Mouse (Mus musculus): ENCODE data around the gene Mroh8. TPM values are rescaled to one million over a fixed set of nuclear protein-coding genes. Genes with fewer than 3 reads are reported as not detected.

The Mroh8 gene
- total and polyA plus RNA-seq, 2 experiments = under 0.01 to 0.05 TPM

DNA sequence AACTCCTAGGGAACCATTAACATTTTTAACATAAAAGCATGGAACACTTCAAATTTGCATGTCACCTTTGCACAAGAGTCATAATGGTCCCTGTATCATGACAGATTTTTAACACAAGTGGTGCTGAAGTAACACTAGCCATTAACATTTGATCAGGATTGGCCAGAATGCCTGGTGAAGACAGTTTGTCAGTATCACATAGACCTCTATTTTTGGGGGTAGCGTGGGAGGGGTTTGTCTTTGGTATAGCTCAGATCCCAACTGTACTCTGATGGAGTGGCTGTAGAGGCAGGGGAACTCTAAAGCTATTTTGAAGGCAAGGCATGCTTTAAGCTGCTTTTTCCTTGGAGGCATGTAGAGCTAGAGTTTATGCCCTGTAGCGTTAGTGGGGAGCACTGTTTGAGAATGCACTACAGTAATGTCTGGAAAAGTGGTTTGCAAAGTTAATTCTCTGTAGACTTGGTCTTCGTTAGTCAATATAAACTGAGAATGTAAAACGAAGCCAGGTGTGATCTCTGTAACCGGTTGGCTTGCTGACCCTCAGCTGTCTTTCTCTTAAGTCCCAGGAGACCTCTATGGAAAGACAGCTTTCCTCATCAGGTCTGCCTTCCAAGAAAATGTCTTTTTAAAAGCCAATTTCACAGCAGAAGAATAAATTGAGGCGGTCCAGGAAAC lies 31.8 kb upstream of the Mroh8 start:
- no peak for DNase-seq (ENCODE audit: extremely low read depth, low read depth, low spot score)
- no peak overlapping the region for H3K9ac ChIP-seq (ENCODE audit: low read depth, low read length)
- 97% methylated on average over 6 of the region's 6 CpGs for WGBS
- no peak overlapping the region for H3K4me3 ChIP-seq (ENCODE audit: insufficient read depth, low read depth, low read length)
- H3K4me1 ChIP-seq (ENCODE audit: control insufficient read depth, insufficient read depth, low read length) = no peaks in the 10 kb centered on the region
- TF ChIP-seq CTCF (IDR thresholded peaks at IDR 0.05; ENCODE audit: low read depth, low read length) (no peak), POLR2A (IDR thresholded peaks at IDR 0.05; ENCODE audit: extremely low read depth, insufficient read depth, low read length) (no peak)
- no peak overlapping the region for H3K27ac ChIP-seq (replicated peaks; ENCODE audit: insufficient read depth, low read depth, low read length)
- H3K36me3 ChIP-seq (ENCODE audit: control insufficient read depth, insufficient read depth, low read length) = peaks cover 74% of the 10 kb centered on the region
- H3K27me3 ChIP-seq (ENCODE audit: control insufficient read depth, insufficient read depth, low read length) = no peaks in the 10 kb centered on the region
- no peaks in the 10 kb centered on the region for H3K79me2 ChIP-seq (ENCODE audit: control insufficient read depth, insufficient read depth, low read length)

DNA sequence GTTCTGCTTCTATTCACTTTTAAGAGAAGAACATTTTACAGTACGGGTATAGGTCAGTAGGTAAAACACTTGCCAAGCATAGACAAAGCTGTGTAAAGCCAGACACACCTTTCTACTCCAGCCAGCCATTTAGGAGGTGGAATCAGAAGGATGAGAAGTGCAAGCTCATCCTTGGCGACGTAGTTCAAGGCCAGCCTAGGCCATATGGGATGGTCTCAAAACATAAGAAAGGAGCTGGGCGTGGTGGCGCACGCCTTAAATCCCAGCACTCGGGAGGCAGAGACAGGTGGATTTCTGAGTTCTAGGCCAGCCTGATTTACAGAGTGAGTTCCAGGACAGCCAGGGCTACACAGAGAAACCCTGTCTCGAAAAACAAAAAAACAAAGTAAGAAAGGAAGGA lies 30.3 kb upstream of the Mroh8 start:
- peaks cover 73% of the 10 kb centered on the region for H3K36me3 ChIP-seq (ENCODE audit: control insufficient read depth, insufficient read depth, low read length)
- no peak overlapping the region for H3K27ac ChIP-seq (replicated peaks; ENCODE audit: insufficient read depth, low read depth, low read length)
- no peak overlapping the region for H3K4me3 ChIP-seq (ENCODE audit: insufficient read depth, low read depth, low read length)
- TF ChIP-seq POLR2A (IDR thresholded peaks at IDR 0.05; ENCODE audit: extremely low read depth, insufficient read depth, low read length) (no peak), CTCF (IDR thresholded peaks at IDR 0.05; ENCODE audit: low read depth, low read length) (no peak)
- no peaks in the 10 kb centered on the region for H3K4me1 ChIP-seq (ENCODE audit: control insufficient read depth, insufficient read depth, low read length)
- H3K9ac ChIP-seq (ENCODE audit: low read depth, low read length) = no peak overlapping the region
- no peak for DNase-seq (ENCODE audit: extremely low read depth, low read depth, low spot score)
- H3K79me2 ChIP-seq (ENCODE audit: control insufficient read depth, insufficient read depth, low read length) = no peaks in the 10 kb centered on the region
- H3K27me3 ChIP-seq (ENCODE audit: control insufficient read depth, insufficient read depth, low read length) = no peaks in the 10 kb centered on the region
- WGBS = 97% methylated on average over 8 of the region's 8 CpGs

DNA sequence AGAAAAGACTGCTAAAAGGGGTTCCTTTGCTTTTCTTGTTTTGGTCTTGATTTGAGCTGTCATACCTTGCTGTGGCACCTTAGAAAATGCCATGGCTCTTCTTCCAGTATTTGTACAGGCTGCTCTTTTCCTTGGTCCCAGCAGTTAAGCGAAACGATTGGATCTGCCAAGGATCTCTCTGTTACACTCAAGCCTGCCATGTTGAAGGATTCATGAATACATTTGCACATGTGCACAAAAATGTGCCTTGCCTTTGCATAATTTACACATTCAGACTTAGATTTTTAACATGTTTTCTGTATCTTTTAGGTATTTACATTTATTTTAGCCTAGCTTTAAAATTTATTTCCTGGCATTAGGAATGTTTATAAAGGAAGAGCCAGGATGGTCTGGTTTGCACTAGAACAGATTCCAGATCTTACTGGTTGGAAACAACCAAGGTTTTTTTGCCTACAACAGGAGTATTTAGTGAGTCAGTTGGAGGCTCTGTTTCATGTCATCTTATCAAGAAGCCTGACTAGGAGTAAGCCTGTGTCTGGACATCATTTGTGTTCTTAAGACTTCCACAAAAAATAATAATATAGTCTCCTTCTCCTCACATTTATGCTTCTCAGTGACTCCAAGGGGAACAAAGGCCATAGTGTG lies 29.0 kb upstream of the Mroh8 start:
- WGBS = 80% methylated on average over 2 of the region's 2 CpGs
- Histone ChIP-seq H3K4me1 (ENCODE audit: control insufficient read depth, insufficient read depth, low read length) (no peaks in the 10 kb centered on the region), H3K79me2 (ENCODE audit: control insufficient read depth, insufficient read depth, low read length) (no peaks in the 10 kb centered on the region), H3K27me3 (ENCODE audit: control insufficient read depth, insufficient read depth, low read length) (no peaks in the 10 kb centered on the region), H3K27ac (replicated peaks; ENCODE audit: insufficient read depth, low read depth, low read length) (no peak overlapping the region; the same call in 1 of the 2 replicates), H3K4me3 (ENCODE audit: insufficient read depth, low read depth, low read length) (no peak overlapping the region), H3K9ac (ENCODE audit: low read depth, low read length) (no peak overlapping the region), H3K36me3 (ENCODE audit: control insufficient read depth, insufficient read depth, low read length) (peaks cover 68% of the 10 kb centered on the region)
- TF ChIP-seq CTCF (IDR thresholded peaks at IDR 0.05; ENCODE audit: low read depth, low read length) (no peak), POLR2A (IDR thresholded peaks at IDR 0.05; ENCODE audit: extremely low read depth, insufficient read depth, low read length) (no peak)
- peak; percentile 9 for DNase-seq (ENCODE audit: extremely low read depth, low read depth, low spot score)

DNA sequence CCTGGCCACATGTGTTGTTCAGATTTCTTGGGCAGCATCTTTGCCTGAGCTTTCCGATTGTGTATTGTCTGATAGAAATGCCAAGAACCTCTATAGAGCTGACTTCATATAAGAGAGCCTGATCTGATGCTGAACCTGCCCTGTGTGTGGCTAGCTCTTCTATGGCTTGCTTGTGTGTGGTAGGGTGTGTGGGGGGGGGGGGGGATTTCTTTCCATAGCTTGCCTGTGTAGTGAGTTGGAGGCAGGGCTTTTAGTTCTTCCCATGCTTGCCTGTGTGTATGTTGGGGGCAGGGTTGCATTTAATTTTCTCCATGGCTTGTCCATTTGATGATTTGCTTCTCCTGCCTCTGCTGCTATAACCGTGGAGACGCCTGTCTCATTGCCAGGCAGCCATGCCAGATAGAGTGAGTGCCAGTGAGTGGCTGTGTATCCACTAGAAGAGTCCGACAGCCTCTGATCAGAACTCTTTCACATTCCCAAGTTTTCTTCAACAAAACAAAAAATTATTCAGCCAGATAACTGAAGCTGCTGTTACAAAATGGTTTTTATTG lies 28.4 kb upstream of the Mroh8 start:
- DNase-seq (ENCODE audit: extremely low read depth, low read depth, low spot score) = no peak
- Histone ChIP-seq H3K9ac (ENCODE audit: low read depth, low read length) (no peak overlapping the region), H3K4me3 (ENCODE audit: insufficient read depth, low read depth, low read length) (no peak overlapping the region), H3K27me3 (ENCODE audit: control insufficient read depth, insufficient read depth, low read length) (no peaks in the 10 kb centered on the region), H3K79me2 (ENCODE audit: control insufficient read depth, insufficient read depth, low read length) (no peaks in the 10 kb centered on the region), H3K4me1 (ENCODE audit: control insufficient read depth, insufficient read depth, low read length) (no peaks in the 10 kb centered on the region), H3K27ac (replicated peaks; ENCODE audit: insufficient read depth, low read depth, low read length) (no peak overlapping the region), H3K36me3 (ENCODE audit: control insufficient read depth, insufficient read depth, low read length) (peaks cover 68% of the 10 kb centered on the region)
- TF ChIP-seq POLR2A (IDR thresholded peaks at IDR 0.05; ENCODE audit: extremely low read depth, insufficient read depth, low read length) = no peak
- no peak for TF ChIP-seq CTCF (IDR thresholded peaks at IDR 0.05; ENCODE audit: low read depth, low read length)
- WGBS = 83% methylated on average over 4 of the region's 4 CpGs

DNA sequence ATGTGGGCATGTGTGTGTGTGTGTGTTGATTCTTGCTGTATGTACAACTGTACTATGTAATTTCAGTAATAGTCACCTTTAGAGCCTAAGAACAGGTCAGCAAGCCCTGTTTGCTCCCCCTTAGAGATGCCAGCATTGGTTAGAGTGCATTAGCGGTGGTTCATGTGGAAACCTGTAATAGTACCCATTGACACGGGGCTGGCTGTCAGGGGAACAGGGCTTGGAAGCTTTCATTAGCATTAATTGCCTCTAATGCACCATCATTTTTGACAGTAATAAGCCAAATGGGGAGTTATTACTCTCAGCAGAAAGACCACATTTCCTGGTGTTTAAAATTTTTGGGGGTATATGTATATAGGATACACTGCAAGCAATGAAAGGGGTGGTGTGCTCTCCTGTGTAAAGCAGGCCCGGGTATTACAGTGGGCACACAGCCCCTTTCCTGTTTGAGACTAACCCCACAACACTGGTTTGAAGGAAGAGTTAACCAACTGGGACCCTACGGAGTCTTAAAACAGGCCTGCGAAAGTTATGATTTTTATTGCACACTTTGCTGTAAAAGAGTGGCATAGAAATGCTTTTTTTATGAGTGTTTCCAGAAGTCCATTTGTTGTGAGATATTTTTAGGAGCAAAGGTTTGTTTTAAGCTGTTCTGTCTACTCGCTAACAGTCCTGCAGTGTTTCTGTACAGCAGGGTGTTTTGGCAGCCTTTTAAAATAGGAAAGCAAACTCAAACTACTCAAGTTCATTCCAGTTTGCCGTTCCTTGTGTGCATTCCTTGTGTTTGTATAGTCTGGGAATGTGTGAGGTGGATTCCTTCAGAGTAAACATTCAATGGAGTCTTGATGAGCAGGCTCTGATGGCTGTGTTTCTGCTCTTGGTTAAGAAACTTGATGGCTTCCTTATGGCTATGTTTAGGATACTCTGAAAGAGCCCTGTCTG lies 27.0 kb upstream of the Mroh8 start:
- H3K27me3 ChIP-seq (ENCODE audit: control insufficient read depth, insufficient read depth, low read length) = no peaks in the 10 kb centered on the region
- no peaks in the 10 kb centered on the region for H3K79me2 ChIP-seq (ENCODE audit: control insufficient read depth, insufficient read depth, low read length)
- TF ChIP-seq POLR2A (IDR thresholded peaks at IDR 0.05; ENCODE audit: extremely low read depth, insufficient read depth, low read length) = no peak
- TF ChIP-seq CTCF (IDR thresholded peaks at IDR 0.05; ENCODE audit: low read depth, low read length) = no peak
- no peak overlapping the region for H3K4me3 ChIP-seq (ENCODE audit: insufficient read depth, low read depth, low read length)
- 82% methylated on average over 7 of the region's 7 CpGs for WGBS
- peak; percentile 4 for DNase-seq (ENCODE audit: extremely low read depth, low read depth, low spot score)
- H3K4me1 ChIP-seq (ENCODE audit: control insufficient read depth, insufficient read depth, low read length) = no peaks in the 10 kb centered on the region
- H3K36me3 ChIP-seq (ENCODE audit: control insufficient read depth, insufficient read depth, low read length) = peaks cover 69% of the 10 kb centered on the region
- H3K9ac ChIP-seq (ENCODE audit: low read depth, low read length) = no peak overlapping the region
- H3K27ac ChIP-seq (replicated peaks; ENCODE audit: insufficient read depth, low read depth, low read length) = no peak overlapping the region

Measured in liver, adult 2 months (tissue).